Comparison of ENCODE assay signal across 8 mouse cellular contexts in genomic region chr5:143909417-143910400, GRCm38 (mm10). TPM values are rescaled to one million over a fixed set of nuclear protein-coding genes. Genes with fewer than 3 reads are reported as not detected.
DNase-seq lines count a peak whose midpoint lies in the region; ATAC-seq lines count a peak whose summit lies in the region.

Aimp2 (minus strand) TSS chr5:143909847.
Pms2 (plus strand) TSS chr5:143909964.

- peaks cover 11% of the 10 kb centered on the region for H3K4me1 ChIP-seq in intestine, embryonic 14.5 days (replicated peaks; ENCODE audit: control insufficient read depth, insufficient read depth, low read length)

- peak within 1 kb of the TSS; percentile 56 for H3K9ac ChIP-seq in intestine, embryonic 14.5 days (ENCODE audit: low read length)

- ATAC-seq in intestine, embryonic 14.5 days (replicated peaks; ENCODE audit: low FRiP score, low TSS enrichment, low read depth), result peak; percentile 100

- no peaks in the 10 kb centered on the region for H3K27me3 ChIP-seq in intestine, embryonic 14.5 days (replicated peaks; ENCODE audit: control insufficient read depth, insufficient read depth, low read length)

- peak; percentile 87 to 88 for DNase-seq in adrenal gland, adult 18-20 months (ENCODE audit: low spot score in 2 of 2)
- peak; percentile 99 for DNase-seq in embryo, embryonic 11 days
- peak; percentile 96 for DNase-seq in gastrocnemius, postnatal 25 days
- peak; percentile 94 for DNase-seq in intestine, embryonic 14.5 days (ENCODE audit: low spot score)
- DNase-seq in left cerebral cortex, postnatal 14 days (ENCODE audit: low spot score in 2 of 2), result peak; percentile 98 to 99
- DNase-seq in mesoderm, embryonic 11.5 days (ENCODE audit: low read depth, low spot score), result peak; percentile 98
- DNase-seq in right cerebral cortex, postnatal 36 days (ENCODE audit: low spot score in 2 of 2), result peak; percentile 96 to 99
- DNase-seq in yolk sac, embryonic 10.5 days (ENCODE audit: low spot score), result peak; percentile 98

- peak within 1 kb of the TSS; percentile 88 for H3K27ac ChIP-seq in intestine, embryonic 14.5 days (ENCODE audit: low read depth)

- under 1% methylated on average over 70 of the region's 70 CpGs for WGBS in intestine, embryonic 14.5 days

- H3K36me3 ChIP-seq in intestine, embryonic 14.5 days (ENCODE audit: control insufficient read depth, insufficient read depth, low read length), result peaks cover 34% of the 10 kb centered on the region

- H3K9me3 ChIP-seq in intestine, embryonic 14.5 days (ENCODE audit: control insufficient read depth, low read length), result no peaks in the 10 kb centered on the region

- peak within 1 kb of the TSS; percentile 68 for H3K4me3 ChIP-seq in intestine, embryonic 14.5 days (ENCODE audit: low read depth, low read length)

- intact Hi-C loops in left cerebral cortex, postnatal 14 days (cut with DNase I), result loop anchor here (5.0 kb wide), 1 partner anchor 177 kb away; the partner anchor contains the start of gene Usp42

- peak within 1 kb of the TSS; percentile 84 for H3K4me2 ChIP-seq in intestine, embryonic 14.5 days (ENCODE audit: low read length)

RNA-seq across cellular contexts. Expression of gene Aimp2, which starts in this region (rescaled TPM):
- total RNA-seq in adrenal gland, adult 18-20 months (2021), result 10 to 100 TPM; 31.4 to 35.2 TPM
- total RNA-seq in gastrocnemius, postnatal 25 days (2021), result 100 to 1,000 TPM; 125 to 189 TPM
- 121 and 123 TPM in 2 replicates for polyA plus RNA-seq in intestine, embryonic 14.5 days (2014; fragmentation: Nextera tagmentation; extraction: Ambion mirVana)
- total RNA-seq in left cerebral cortex, postnatal 14 days (2021), result 10 to 100 TPM; 40.0 to 42.0 TPM

RNA-seq across cellular contexts. Expression of gene Pms2, which starts in this region (rescaled TPM):
- 1 to 10 TPM; 7.1 to 7.5 TPM for total RNA-seq in adrenal gland, adult 18-20 months (2021)
- 1 to 10 TPM; 4.9 to 7.0 TPM for total RNA-seq in gastrocnemius, postnatal 25 days (2021)
- 24.6 and 30.6 TPM in 2 replicates for polyA plus RNA-seq in intestine, embryonic 14.5 days (2014; fragmentation: Nextera tagmentation; extraction: Ambion mirVana)
- 10 to 100 TPM; 16.9 to 19.0 TPM for total RNA-seq in left cerebral cortex, postnatal 14 days (2021)

Comparison
In these comparisons a context has a peak if more than half of its experiments do, and no peak if none do; other contexts are left out.
1. Peak in every context shown above with its lines: DNase-seq, ATAC-seq, H3K4me3 ChIP-seq and H3K27ac ChIP-seq.